Mouse (Mus musculus) olfactory bulb, adult 2 months (tissue): ENCODE data around the gene Mslnl. TPM values are rescaled to one million over a fixed set of nuclear protein-coding genes. Genes with fewer than 3 reads are reported as not detected.
"Not testable (repeated sequence)": the region's sequence is repeated elsewhere in the genome, so short reads cannot be mapped to it uniquely, and the experiment has no call there.

Experiments
- H3K27ac ChIP-seq: fragments of 200-500 bp; 2 replicates; pipeline ENCODE4 v1.5.1; 2012; ENCODE audit warnings: low read depth, low read length; ENCODE audit not compliant: insufficient read depth
- H3K4me1 ChIP-seq: fragments of 200-500 bp; 2 replicates; pipeline ENCODE4 v1.6.1; 2012; ENCODE audit warnings: low read length; ENCODE audit not compliant: control insufficient read depth, insufficient read depth
- H3K4me3 ChIP-seq: fragments of 200-500 bp; 2 replicates; pipeline ENCODE4 v1.5.1; 2012; ENCODE audit warnings: mild to moderate bottlenecking, low read depth, low read length, moderate library complexity; ENCODE audit not compliant: insufficient read depth
- CTCF ChIP-seq: fragments of 200-500 bp; IDR thresholded peaks from 2 replicates; pipeline ENCODE4 v1.5.1; 2012; ENCODE audit warnings: low read depth, mild to moderate bottlenecking, low read length, moderate library complexity; ENCODE audit not compliant: insufficient read depth
- POLR2A ChIP-seq: fragments of 200-500 bp; IDR thresholded peaks from 2 replicates; pipeline ENCODE4 v1.6.1; 2012; ENCODE audit warnings: mild to moderate bottlenecking, low read depth, low read length, moderate library complexity; ENCODE audit not compliant: insufficient read depth
- WGBS: fragments of 180-500 bp; shearing (Covaris S2); methylation state at CpG from one replicate; pipeline ENCODE4 v1.1.7; 2018; 5-methylcytosine and 5-hydroxymethylcytosine counted together
- polyA plus RNA-seq: library from polyadenylated mRNA; stranded (reverse); fragments of >200 nt; gene quantifications from 2 replicates; pipeline ENCODE4 v1.2.4, GENCODE M21; 2012; ENCODE audit warnings: low replicate concordance; ENCODE audit not compliant: missing spikeins, insufficient read depth, insufficient read length

Gene Mslnl
- polyA plus RNA-seq, 1 experiment, result not detected

DNA sequence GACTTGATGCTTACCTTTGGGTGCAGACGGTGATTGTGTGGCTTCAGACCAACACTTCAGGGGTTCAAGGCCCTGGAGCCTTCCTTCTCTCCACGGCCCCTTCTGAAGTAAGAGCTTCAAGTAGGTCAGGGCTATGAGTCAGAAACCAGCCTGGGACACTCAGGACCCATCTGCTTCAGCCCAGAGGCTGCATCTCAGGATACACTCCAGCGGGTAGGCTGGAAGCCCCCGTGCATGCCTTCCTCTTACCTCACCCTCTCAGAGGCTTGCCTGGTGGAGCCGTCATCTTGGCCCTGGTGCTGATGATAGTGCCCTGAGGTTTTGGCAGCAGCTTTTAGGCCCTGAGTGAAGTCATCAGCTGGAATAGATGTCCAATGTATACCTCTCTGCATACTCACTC, 596 bp upstream of the Mslnl start:
- WGBS, result 89% methylated on average over 5 of the region's 5 CpGs
- Histone ChIP-seq H3K4me3 (no peak overlapping the region), H3K4me1 (no peaks in the 10 kb centered on the region), H3K27ac (no peak overlapping the region)
- no peak for TF ChIP-seq CTCF
- TF ChIP-seq POLR2A, result no peak

DNA sequence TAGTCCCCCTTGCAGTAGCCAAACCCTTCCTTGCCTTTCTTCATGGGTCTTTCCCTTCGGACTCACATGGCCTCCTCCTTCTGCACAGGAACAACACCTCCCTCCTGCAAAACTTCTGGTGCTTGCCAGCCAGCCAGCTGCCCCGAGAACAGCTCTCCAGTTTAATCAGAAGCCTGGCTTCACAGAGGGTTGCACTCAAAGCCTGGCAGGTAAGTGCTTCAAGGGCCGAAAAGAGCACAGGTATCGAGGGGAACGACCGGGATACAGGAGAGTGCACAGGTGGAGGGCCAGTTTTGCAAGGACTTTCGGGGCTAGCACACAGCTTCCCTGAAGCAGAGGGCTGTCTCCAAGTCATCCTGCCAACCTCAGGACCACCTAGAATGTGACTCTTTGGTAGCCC, 3.0 kb downstream of the Mslnl start:
- Histone ChIP-seq H3K27ac (no peak overlapping the region), H3K4me1 (no peaks in the 10 kb centered on the region), H3K4me3 (no peak overlapping the region)
- TF ChIP-seq CTCF (no peak), POLR2A (no peak)
- WGBS, result 81% methylated on average over 7 of the region's 7 CpGs

DNA sequence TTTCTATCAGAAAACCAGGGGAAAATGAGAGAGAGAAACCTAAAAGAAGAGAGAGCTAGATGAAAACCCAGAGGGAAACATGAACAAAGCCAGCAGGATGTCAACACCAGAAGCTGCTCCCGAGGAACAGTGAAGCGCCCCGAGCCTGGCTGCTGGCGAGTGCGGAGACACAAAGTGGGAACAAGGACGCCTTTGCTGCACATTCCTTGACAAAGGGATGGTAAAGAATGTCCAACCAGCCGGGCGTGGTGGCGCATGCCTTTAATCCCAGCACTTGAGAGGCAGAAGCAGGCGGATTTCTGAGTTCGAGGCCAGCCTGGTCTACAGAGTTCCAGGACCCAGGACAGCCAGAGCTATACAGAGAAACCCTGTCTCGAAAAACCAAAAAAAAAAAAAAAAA, 5.6 kb downstream of the Mslnl start:
- 68% methylated on average over 12 of the region's 12 CpGs for WGBS
- not testable (repeated sequence) for H3K4me1 ChIP-seq, H3K4me3 ChIP-seq, H3K27ac ChIP-seq

DNA sequence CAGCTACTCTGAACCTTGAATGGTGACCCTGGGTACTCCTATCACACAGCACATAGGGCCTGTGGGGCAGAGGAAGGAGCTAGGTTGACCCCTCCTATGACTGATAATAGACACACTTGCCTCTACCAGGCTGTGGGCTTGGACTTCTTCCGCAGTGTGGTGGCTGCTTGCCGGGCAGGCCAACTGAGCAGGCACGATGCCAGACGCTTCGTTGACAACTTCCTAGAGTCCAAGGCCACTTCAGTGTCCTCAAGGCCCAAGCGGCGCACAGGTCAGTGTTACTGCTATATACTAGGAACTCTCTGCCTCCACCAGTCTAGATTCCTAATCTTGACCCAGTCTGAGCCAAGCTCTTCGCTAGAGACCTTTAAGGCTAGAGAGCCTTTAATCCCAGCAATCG, 8.0 kb downstream of the Mslnl start:
- TF ChIP-seq CTCF (no peak), POLR2A (no peak)
- Histone ChIP-seq H3K4me3 (no peak overlapping the region), H3K27ac (no peak overlapping the region), H3K4me1 (no peaks in the 10 kb centered on the region)
- 91% methylated on average over 9 of the region's 9 CpGs for WGBS

DNA sequence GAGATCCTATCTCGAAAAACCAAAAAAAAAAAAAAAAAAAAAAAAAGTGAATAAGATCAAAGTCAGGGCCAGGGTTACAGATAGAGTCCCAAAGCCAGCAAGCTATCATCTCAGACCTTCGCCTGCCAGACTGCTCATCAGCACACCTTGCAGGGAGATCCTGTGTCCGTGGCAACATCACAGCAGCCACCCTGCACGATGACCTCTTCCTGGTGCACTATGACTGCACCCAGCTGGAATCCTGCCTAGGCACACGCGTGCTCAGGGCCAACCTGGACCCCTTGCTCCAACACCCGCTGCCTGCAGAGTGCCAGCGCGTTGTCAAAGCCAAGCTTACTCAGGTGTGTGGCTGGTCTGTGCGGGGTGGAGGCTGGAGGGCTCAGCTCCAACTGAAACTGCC, 8.5 kb downstream of the Mslnl start:
- Histone ChIP-seq H3K4me3 (no peak overlapping the region), H3K27ac (no peak overlapping the region), H3K4me1 (no peaks in the 10 kb centered on the region)
- 83% methylated on average over 10 of the region's 10 CpGs for WGBS
- TF ChIP-seq POLR2A (no peak), CTCF (no peak)

DNA sequence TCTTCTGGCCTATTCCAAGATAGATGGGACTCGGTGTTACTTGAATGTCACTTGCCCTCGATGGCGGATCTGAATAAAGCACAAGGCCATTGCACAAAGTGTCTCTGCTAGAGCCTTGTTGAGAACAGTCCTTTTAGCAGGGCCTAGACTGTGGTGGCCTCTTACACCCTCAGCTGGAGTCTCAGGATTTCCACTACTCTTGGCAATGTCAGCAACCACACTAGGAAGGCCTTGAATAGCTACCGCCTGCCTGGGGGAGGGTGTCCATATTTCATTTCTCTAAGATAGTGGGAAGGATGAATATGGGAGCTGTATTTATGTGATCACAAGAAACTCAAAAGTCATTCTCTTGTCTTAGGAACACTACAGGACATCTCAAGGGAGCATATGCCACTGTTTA, 12.4 kb downstream of the Mslnl start:
- Histone ChIP-seq H3K4me3 (no peak overlapping the region), H3K27ac (no peak overlapping the region), H3K4me1 (peaks cover 6% of the 10 kb centered on the region)
- TF ChIP-seq POLR2A (no peak), CTCF (no peak)
- WGBS, result 93% methylated on average over 4 of the region's 4 CpGs

DNA sequence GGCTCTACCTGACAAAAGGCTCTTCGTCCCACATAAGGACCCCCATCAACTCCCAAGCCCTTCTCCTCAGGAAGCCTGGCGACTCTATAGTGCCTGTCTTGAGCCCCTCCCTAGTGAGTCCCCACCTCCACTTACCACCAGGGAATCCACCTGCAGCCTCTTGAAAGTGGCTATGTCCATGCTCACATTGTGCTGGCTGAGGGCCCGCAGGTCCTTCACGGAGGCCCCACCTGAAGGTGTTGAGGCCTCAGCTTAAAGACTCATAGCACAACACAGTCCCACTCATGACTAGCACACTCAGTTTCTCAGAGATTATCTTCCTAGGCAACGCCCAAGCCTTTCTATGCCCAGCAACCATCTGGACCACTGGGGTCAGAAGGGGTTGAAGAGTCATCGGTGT, 13.5 kb downstream of the Mslnl start:
- peaks cover 6% of the 10 kb centered on the region for H3K4me1 ChIP-seq
- H3K27ac ChIP-seq, result no peak overlapping the region
- TF ChIP-seq POLR2A (no peak), CTCF (no peak)
- 86% methylated on average over 6 of the region's 6 CpGs for WGBS
- H3K4me3 ChIP-seq, result no peak overlapping the region

DNA sequence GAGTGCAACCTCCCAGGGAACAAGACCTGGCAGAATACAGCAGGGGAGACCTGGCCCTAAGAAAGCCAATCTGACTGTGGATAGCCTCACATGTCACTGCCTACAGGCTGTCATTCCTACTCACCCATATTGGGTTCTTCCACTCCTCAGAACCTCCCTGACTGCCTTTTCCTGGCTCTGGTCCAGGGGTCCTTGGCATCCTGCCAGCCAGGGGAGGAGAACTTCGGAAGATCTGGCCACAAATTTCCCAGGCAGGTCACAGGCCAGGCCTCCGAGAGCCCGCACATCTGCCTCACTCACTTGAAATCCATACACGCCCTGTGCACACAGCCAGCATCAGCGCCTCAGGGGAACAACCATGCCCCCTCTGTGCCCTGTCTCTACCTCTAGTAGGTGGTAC, 15.6 kb downstream of the Mslnl start:
- no peak overlapping the region for H3K4me3 ChIP-seq
- TF ChIP-seq CTCF (no peak), POLR2A (no peak)
- H3K4me1 ChIP-seq, result peaks cover 6% of the 10 kb centered on the region
- no peak overlapping the region for H3K27ac ChIP-seq
- 44% methylated on average over 5 of the region's 5 CpGs for WGBS

DNA sequence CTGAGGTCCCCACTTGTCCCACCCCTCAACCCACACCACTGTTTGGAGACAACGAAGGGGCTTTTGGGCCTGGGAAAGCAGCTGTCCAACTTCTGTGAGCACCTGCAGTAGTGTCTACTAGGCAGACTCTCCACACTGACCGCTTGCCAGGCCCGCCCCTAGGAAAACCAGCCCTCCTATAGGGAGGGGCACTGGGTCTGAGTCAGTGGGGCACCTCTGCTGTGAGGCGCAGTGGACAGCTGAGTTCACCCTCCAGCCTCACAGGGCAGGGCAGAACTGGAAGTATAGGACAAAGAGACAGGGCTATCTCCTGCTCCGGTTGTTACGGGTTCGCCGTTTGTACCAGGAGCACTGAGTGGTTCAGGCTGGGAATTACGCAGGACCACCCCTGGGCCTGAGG, 18.4 kb downstream of the Mslnl start, which contains the start of gene Msln:
Gene Msln (minus strand): TSS at position 138 of the 400 bp plus-strand sequence.
- peaks cover 6% of the 10 kb centered on the region for H3K4me1 ChIP-seq
- TF ChIP-seq POLR2A (no peak), CTCF (no peak)
- 83% methylated on average over 9 of the region's 9 CpGs for WGBS
- H3K27ac ChIP-seq, result no peak within 1 kb of the TSS
- no peak within 1 kb of the TSS for H3K4me3 ChIP-seq

DNA sequence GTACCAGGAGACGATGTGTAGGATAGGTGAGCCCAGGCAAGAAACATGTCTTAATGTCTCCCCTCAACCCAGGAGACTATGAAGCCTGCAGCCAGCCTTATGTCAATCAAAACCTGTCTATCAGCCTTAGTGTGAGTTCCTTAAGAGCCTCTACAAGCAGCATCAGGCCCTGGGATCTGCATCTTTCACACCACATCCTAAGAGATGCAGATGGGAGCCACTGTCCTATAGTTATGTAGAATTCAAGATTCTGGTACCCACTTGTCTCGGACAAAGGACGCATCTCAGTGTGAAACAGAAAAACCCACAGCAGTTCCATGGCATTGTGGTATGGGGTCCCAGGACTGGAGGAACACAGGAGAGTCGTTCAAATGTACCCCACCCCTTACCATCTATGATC, 19.2 kb downstream of the Mslnl start:
- WGBS, result 80% methylated on average over 4 of the region's 4 CpGs
- peaks cover 6% of the 10 kb centered on the region for H3K4me1 ChIP-seq
- TF ChIP-seq CTCF (no peak), POLR2A (no peak)
- no peak overlapping the region for H3K4me3 ChIP-seq
- H3K27ac ChIP-seq, result no peak overlapping the region
